Mouse (Mus musculus) thymus, postnatal 4 days (tissue): ENCODE measurements at regions not wholly inside any gene's neighbourhood (a gene's known extent, or its start where the extent isn't known, plus 50 kb on each side); places are given as distances from the start of the nearest gene placed in this dataset.

Source experiments
- DNase-seq: peaks from one replicate; pipeline ENCODE4 v3.0.0; 2021

DNA sequence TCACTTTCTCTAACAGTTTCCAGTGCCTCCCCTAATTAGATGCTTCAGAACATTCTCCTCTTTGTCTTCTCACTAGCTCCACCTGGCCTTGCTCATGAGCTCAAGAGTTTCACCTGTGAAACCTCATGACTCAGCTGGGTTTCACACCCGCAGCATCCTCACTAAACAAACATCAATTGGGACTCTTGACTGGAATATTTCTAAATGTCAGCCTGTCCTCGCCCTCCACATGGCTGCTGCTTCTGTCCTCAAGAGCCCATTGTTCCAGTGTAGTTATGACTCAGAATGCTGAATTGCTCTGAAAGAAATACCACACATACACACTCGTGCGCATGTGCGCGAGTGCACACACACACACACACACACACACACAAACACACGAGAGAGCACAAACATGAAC, 407.2 kb downstream of the Prss52 start:
- no peak for DNase-seq

DNA sequence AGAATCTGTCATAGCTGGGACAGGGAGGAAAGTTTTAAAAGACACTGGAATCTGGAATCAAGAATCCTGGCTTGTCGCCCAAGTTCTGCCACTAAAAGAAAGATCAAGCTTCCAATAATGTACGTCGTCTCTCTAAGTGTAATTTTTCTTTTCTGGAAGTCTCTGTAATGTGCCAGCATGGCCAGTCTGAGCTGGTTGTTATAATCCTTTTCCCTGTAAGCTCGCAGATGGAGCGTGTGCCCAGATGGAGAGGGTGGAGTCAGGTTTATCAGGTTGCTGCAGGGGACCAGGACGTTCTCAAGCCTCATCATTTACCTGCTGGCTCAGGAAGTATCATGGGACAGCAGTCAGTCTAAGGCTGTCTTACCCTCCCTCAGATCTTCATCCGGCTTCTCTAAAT, 408.6 kb downstream of the Prss52 start:
- DNase-seq: no peak

DNA sequence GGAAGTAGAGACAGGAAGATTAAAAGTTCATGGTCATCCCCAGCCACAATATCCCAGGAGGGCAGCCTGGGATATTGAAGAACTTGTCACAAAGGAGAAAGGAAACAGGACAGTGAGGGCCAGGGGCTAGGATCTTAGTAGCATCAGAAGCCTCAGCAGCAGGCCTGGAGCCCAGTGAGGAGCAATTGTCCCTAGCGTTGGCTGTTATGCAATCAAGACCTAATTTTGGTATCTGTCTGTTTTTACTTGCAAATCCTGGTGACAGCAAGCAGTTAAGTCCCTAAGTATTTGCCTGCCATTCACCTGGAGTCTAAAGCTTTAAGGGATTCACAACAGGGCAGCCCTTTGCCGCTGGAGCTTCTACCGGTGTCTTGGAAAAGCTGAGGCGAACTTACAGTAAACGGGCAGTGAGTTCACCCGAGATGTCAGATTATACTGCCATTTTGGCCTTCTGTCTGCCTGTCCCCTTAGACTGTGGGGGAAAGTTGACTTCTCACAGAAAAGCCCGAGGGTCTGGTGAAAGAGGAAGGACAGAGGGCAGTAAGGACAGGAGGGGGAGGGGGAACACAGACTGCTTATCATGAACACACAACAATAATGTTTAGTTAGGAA, 413.6 kb downstream of the Prss52 start:
- DNase-seq: no peak

DNA sequence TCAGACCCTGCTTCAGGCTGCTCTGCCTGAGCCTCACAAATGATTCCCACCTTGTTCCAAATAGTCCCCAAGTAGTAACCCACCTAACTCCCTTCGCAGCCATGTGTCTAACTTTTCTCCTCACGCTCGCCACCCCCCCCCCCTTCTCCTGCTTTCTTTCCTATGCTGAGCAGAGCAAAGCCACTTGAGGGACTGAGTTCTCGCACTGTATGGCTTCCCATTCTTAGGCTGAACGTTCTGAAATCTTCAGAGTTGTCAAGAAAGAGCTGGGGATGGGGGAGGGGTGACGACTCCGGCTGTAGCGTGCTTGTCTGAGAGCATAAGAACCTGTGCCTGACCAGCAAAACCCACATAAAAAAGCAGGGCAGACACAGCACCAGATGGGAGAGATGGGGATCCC, 420.6 kb downstream of the Prss52 start:
- DNase-seq: no peak

DNA sequence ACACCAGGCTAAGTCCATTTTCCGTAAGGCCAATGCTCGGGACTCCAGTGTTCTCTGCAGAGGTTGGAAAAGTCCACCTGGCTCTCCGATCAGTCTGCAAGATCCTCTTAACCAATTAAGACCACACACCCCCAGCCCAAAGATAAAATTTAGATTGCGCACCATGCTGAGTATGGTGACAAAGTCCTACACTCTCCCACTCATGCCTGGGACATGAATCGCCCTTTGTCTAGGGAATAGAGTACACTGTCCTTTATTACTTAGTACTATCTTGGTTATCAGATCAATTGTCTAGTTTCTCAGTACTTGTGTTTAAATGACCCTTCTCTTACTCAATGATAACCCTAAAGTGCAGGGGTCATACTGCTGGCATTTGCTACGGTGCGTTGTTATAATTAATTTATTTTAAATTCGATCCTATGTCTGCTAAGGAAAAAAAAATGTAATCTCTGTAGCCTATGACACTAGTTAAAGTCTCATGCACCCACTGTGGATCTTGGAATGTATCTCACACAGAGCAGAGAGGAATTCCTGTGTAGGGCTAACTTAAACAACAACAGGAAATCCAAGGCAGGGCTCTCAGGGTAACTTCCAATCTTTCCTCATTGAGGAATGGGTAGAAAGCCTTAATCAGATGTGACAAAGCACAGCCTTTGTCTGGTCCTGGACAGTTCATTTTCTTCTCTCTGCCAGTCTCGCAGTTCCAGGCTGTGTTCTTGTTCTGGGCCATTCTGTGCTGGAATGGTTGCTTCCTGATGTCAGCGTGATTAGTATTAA, 421.4 kb downstream of the Prss52 start:
- DNase-seq: no peak

DNA sequence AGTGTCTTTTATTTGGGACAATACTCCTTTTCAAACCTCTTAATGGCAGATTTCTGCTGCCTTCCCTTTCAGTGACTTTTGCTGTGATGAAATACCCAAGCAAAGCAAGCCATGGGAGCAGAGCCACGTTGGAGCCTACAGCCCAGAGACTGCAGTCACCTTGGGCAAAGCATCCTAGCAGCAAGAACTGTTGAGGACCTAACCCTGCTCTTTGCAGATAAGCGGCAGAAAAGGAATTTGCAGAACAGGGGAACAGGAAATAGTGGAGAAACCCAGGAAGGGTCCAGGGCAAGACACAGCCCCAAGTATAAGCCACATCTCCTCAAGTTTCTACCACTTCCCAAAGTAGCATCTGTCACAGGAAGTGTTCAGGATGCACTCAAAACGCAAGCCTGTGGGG, 426.5 kb downstream of the Prss52 start:
- no peak for DNase-seq

DNA sequence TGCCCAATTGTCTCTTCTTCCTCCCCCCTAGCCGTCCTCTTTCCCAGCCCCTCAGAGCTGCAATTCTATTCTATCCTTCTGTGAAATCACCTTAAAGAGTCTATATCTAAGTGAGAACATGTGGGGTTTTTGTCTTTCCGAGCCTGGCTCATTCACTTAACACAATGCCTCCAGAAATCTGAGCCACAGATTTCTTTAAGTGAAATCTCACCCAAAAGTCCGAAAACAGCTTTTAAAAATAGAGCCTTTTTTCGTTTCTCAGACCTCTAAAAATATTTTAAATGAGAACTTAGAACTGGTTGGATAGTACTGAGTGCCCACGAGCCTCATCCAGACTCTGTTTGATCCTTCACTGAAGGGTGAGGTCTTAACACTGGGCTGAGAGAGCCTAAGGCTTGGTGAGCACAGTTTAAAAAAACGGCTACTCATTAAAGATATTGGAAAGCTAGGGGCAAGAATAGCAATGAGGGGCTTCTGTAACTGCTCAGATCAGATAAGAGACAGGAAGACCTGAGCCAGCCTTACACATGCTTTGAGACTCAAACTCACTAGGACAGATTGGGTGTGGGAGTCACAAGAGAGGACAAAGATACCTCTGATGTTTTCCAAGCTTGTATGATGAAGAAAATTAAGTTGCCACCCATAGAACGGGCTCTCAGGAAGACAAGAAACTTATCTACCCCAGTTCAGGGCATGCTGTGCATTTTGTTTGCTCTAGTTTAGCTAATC, 427.3 kb downstream of the Prss52 start:
- no peak for DNase-seq

DNA sequence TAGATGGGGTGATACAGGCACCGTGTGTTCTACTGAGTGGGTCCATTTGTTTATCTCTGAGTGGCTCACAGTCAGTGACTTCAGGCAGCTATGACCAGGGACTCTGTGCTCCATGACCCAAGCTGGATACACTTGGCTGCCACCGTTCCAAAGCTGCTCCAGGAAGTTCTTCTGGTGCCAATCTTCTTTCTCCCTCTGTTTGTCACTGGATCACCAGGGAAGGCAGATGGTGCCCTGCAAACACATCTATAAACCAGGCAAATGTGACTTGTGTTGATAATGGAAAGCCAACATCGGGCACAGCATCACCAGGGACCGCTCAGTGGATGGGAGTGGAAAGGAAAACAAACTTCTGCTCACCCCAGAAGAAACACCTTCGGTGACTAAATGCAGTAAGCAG, 428.3 kb downstream of the Prss52 start:
- DNase-seq: no peak

DNA sequence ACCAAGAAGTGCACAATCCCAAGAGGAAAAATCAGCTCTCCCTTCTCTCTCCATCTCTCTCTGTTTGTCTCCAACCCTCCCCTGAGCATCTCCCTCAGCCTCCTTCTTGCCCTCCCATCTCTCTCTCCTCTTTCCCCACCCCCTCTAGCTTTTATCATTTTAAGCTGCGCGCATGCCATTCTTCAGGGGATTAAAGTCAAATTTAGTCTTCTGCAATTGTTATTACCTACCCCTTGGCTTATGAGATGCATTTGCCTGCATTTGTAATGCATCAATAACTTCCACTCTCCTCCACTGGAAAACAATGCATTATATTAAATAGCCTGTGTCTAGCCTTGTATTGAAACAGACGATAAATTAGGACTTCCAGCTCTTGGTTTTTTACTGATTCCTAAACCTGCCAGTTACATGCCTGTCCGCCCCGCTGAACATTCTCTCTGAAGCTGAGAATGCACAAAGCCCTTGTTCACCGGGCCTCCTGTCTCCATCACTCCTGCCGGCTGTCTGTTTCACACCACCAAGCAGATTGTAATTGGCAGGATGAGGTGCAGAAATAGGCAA, 429.6 kb downstream of the Prss52 start:
- no peak for DNase-seq

DNA sequence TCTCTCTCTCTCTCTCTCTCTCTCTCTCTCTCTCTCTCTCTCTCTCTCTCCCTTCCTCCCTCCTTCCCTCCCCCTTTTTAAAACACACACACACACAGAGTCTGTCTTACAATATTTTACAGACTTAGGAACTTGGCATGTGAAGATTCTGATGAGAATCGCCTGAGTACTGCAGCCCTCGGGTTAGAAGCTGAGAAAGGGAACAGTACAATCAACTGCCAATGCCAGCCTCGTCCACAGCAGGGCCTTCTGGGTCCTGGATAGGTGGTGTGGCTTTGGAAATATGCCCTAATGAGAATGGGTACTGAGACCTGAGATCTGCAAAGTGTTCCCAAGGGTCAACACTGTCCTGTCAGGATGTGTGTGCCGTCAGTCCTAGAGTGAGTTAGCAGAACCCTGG, 430.1 kb downstream of the Prss52 start:
- no peak for DNase-seq

DNA sequence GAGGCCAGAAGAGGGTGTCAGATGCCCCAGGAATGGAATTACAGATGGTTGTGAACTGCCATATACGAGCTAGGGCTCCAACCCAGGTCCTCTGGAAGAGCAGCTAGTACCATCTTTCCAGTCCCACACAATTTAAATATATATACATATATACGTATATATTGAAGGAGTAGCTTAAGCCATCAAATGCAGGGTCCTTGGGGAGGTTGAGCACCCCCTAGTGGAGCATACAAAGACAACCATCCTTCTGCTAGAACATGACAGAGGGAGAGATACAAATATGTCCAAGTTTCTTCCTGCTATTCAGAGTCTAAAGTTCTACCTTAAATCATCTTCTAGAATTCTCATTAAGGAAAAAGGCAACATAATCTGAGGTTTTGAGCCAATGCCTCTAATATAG, 435.4 kb downstream of the Prss52 start:
- peak; percentile 10 for DNase-seq

DNA sequence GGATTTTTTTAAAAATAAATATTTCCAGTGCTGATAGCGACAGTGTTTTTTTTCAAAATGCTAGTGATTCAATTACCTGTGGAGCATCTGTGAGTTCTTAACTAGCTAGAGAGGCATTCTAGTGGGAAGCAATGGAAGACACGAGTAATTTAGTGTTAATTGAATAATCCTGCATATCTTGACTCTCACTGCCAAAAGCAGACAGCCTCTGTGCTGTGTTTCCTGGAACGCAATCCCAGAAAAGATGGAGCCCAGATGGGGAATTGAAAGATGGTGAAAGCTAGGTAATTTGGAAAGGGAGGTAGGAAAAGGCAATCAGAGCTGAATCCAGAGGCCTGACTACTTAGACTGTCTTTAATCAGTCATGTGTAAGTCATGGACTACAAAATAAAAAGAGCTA, 441.0 kb downstream of the Prss52 start:
- no peak for DNase-seq

DNA sequence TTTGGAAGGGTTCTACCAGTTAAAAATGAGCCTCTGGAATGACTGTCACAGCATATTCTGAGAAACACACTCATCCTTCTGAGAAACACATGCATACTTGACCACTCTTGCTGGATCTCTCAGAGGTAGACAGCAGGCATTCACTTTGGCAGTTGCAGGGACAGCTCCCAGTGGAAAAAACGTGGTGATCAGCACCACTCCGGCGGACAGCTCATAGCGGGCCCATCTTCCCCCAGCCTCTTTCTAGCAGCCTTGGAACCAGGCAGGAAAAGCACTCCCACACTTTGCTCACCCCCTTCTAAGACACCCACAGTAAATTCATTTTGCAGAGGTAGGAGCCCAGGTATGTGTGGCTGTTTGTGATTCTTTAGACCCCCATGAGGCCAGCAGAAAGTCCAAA, 442.7 kb downstream of the Prss52 start:
- peak; percentile 57 for DNase-seq

DNA sequence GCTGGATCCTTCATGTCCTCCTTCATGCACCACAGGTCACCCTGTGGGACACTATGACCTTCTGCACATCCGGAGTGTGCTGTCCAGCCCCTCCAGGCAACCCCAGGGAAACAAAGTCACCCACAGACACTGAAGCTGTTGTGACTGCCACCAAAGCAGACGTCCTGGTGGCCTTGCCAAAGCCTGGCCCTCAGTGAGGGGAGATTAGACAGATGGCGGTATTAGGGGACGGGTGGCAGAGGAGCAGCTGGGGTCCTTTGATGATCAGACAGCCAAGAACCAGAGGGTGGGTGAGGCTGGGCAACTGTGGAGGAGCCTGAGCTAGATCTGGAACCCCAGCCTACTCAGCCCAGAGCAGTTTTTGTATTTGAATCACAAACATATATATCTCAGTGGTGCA, 448.9 kb downstream of the Prss52 start:
- DNase-seq: no peak

DNA sequence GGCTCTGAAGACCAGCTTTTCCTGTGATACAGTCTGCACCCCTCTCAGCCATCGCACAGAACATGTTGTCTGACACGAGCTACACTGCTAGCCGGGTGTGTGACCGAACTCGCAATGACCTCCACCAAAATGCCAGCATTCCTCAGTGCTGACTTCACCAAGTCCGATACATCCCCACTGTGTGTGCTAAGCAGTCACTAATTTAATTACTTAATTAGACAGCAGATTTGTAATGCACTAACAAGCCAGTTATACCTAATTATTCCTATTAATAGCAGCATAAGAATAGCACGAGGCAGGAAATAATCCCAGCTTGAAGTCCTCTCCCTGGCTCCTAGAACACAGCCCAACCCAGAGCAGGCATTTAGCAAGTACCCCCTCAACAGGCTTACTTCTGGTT, 452.0 kb downstream of the Prss52 start:
- DNase-seq: no peak

DNA sequence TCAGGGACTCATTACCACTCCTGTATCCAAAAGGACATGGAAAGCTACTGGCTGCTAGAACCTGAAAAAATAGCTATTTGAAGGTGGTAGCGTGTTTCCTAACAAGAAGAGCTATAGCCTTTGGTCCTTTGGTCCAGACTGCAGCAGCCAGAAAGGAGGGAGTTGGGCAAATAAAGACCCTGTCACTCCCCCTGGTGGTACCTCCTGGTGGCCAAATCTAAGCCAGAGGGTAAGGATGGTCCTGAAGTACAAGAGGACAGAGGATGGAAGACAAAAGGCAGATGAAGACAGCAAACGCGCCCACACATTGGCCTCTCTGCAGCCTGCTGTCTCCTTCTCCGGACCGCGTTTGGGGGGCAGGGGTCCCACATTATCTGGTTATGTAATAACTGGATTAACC, 453.4 kb downstream of the Prss52 start:
- DNase-seq: peak; percentile 9

DNA sequence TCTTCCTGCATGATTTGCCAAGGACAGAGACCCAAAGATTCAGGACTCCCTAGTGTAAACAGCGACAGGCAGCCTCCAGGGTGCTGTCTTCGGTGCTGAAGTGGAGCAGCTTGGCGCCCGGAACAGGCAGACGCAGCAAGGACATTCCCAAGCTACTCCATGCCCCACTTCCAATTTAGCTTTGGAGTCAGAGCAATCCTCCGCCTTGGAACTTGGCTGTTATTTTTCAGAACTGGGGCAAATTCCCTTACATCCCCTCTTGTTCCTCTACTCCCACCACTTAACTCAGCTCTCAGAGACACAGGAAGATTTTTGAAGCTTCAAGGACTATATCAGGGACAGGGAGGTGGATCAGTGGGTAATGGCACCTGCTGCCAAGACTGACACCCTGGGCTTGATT, 464.6 kb downstream of the Prss52 start:
- no peak for DNase-seq

DNA sequence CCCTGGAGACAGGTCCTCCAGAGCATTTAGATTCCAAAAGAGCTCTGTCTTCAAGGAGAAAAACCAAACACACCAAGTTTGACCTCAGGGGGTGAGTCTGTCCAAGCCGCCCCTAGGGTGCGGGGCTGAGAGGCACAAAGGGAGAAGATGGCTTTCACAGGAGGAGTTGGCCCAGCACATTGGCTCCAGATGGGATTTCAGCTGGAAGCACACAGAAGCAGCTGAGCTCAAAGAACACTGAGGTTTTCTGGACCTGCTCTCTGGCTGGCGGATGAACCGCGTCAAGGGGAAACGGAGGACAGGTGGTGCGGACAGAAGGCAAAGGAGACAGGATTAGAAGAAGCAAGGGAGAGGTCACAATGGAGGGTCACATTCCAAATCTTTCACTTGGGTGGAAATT, 466.9 kb downstream of the Prss52 start:
- DNase-seq: no peak

DNA sequence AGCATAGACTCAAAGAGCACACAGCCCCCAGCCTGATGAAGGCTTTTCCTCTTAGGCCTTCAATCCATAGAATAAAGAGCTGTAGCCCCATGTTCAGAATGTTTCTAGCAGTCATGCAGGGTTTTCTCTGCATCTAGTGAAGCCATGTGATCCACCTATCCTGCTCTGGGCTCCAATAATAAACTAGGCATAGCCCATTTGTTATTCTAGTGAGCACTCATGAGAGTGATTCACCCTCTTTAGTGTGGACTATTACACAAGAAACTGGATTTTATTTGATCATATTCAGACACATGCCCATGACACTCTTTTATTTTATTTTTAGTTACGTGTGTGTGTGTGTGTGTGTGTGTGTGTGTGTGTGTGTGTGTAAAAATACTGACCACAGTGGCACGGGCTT, 468.7 kb downstream of the Prss52 start:
- DNase-seq: no peak

DNA sequence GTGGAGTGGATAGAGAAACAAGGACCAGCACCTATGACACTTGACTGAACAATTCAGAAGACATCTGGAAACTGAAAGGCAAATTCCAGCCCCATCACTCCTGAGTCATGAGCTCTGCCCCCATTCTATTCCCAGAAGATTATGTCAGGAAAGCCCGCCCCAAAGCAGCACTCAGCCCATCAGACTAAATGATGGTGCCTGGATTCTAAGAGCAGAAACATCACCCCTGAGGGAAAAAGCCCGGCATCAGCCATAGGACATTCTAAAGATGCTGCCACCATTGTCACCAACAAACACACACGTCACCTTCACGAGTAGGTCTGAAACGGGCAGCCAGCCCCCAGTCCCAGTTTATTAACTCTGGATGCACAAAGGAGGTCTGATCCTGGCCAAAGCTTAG, 469.7 kb downstream of the Prss52 start:
- DNase-seq: no peak

DNA sequence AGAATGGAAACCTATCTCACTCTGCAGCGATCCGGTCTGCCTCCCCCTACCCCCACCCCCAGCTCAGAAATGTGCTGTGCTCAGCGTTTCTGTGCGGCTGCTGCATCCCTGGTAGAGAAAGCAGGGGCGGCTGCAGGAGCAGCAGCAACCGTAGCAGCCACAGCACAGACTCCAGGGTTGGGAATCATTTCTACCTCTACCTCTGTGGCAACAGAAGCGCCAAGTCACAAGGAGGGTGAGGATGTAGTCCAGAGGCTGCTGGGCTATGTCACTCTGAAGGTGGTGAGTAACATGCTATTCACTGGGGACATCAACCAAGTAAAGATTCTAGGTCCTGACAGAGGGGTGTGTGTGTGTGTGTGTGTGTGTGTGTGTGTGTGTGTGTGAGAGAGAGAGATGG, 470.2 kb downstream of the Prss52 start:
- DNase-seq: no peak

DNA sequence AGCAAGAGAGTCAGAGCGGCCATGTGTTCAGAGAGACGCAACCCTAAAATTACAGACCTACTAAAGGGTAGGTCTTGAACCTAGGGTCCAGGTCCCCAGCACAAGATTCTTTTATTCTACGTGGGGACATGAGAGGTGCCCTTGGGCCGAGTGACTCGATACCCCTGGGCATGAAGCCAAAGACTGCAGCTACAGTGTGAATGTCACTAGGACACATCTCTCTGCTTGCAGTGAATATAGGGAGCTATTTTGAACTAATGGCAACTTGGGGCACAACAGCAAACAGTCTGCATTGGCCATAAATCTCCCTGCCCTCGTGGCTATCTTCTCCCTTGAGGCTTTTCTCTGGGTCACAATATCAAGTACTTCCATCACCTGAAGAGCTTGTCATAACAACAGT, 470.7 kb downstream of the Prss52 start:
- DNase-seq: no peak

DNA sequence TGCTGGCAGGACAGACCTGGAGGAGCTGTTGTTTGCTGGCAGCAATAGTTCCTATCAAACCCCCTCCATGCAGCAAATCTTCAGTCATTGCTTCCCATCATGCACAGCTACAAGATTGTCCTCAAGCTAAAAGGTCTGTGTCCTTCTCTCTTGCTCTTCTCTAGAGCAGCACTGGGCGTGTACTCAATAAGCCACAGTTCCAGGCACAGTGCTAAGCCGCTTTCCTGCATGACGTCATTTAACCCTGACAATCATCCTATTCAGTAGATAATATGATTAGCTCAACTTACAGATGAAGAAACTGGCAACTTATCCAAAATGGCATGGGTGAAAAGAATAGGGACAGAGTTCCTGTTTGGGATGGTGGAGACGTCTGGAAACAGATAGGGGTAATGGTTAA, 471.9 kb downstream of the Prss52 start:
- no peak for DNase-seq

DNA sequence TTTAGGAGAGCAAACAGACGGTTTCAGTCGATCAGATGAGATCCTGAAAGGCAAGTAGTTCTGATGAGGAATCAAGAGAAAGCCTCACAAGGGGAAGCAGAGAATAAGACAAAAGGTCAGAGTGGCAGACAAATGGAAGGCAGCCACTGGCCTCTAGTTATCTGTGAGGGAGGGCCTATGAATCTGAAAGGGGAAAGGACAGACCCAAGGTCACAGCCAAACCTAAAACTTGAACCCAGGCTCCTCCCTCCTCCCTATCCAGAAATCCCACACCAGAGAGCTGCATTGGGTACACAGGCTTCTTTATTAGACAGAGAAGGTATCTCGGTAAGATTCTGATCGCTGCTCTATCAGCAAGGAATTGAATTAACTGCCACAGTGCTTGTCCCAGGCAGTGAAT, 476.0 kb downstream of the Prss52 start:
- no peak for DNase-seq
